Mouse (Mus musculus) midbrain, embryonic 13.5 days (tissue): ENCODE data around the gene Gm26602. TPM values are rescaled to one million over a fixed set of nuclear protein-coding genes. Genes with fewer than 3 reads are reported as not detected.

ENCODE experiments used
- ATAC-seq: fragments of 200-750 bp; cut with Nextera tagmentation; 2 replicates; pipeline ENCODE4 v1.8.0; 2017; ENCODE audit warnings: mild to moderate bottlenecking, moderate TSS enrichment, moderate library complexity
- H3K27ac ChIP-seq: fragments of 300-500 bp; sonication (generic); 2 replicates; pipeline ENCODE4 v1.5.1; 2015; ENCODE audit warnings: inconsistent platforms, mild to moderate bottlenecking, moderate library complexity
- H3K27me3 ChIP-seq: fragments of 300-500 bp; sonication (generic); 2 replicates; pipeline ENCODE4 v1.6.1; 2015; ENCODE audit warnings: mild to moderate bottlenecking, inconsistent platforms
- H3K36me3 ChIP-seq: fragments of 300-500 bp; sonication (generic); 2 replicates; pipeline ENCODE4 v1.6.1; 2015; ENCODE audit warnings: mild to moderate bottlenecking, inconsistent platforms
- H3K4me1 ChIP-seq: fragments of 300-500 bp; sonication (generic); replicated peaks from 2 replicates; pipeline ENCODE4 v1.6.1; 2015; ENCODE audit warnings: inconsistent platforms
- H3K4me2 ChIP-seq: fragments of 300-500 bp; sonication (generic); replicated peaks from 2 replicates; pipeline ENCODE4 v1.6.1; 2015; ENCODE audit warnings: moderate library complexity, mild to moderate bottlenecking, inconsistent platforms
- H3K4me3 ChIP-seq: fragments of 300-500 bp; sonication (generic); replicated peaks from 2 replicates; pipeline ENCODE4 v1.5.1; 2015; ENCODE audit warnings: mild to moderate bottlenecking, inconsistent platforms
- H3K9ac ChIP-seq: fragments of 300-500 bp; sonication (generic); replicated peaks from 2 replicates; pipeline ENCODE4 v1.6.1; 2015; ENCODE audit warnings: mild to moderate bottlenecking, inconsistent platforms
- H3K9me3 ChIP-seq: fragments of 300-500 bp; sonication (generic); 2 replicates; pipeline ENCODE4 v1.6.1; 2016; ENCODE audit warnings: mild to moderate bottlenecking, inconsistent platforms
- WGBS: fragments of 180-500 bp; shearing (Covaris S2); methylation state at CpG from one replicate; pipeline ENCODE4 v1.1.7; 2015; 5-methylcytosine and 5-hydroxymethylcytosine counted together
- polyA plus RNA-seq: library from polyadenylated mRNA; unstranded; fragments of >200 nt; fragmentation: Nextera tagmentation; extraction: Ambion mirVana; gene quantifications from 2 replicates; pipeline ENCODE4 v1.2.1, GENCODE M21; 2015

Gm26602 gene
- polyA plus RNA-seq, result 17.5 and 34.1 TPM in 2 replicates

DNA sequence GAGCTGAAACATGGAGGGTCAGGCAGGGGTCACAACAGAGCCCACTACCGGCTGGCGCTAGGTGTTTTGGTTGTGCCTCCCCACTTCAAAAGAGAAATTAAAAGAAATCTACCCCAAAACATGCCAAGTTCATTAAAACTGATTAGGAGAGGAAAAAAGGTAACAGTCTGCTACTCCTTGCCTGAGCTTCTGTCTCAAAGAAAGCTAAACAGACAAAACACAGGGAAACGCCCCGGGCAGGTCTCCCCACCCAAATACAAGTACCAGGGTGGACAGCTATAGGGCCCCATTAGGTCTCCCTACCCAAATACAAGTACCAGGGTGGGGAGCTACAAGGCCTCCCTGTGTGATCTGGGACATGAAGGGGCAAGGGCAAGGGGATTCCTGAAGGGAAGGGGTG, at the start of gene Gm26602:
Gene Gm26602 (plus strand): TSS at position 301 of the 400 bp plus-strand sequence.
- Histone ChIP-seq H3K27ac (peak within 1 kb of the TSS; percentile 88), H3K4me2 (0 out of 2 replicates have a peak within 1 kb of the TSS, but pooled peaks have one; percentile 47), H3K36me3 (peaks cover 36% of the 10 kb centered on the region), H3K9ac (peak within 1 kb of the TSS; percentile 59), H3K9me3 (no peaks in the 10 kb centered on the region), H3K4me1 (peaks cover 37% of the 10 kb centered on the region), H3K27me3 (no peaks in the 10 kb centered on the region), H3K4me3 (no peak within 1 kb of the TSS; the same call in 1 of the 2 replicates)
- WGBS, result 98% methylated on average over 4 of the region's 4 CpGs
- ATAC-seq, result no peak

DNA sequence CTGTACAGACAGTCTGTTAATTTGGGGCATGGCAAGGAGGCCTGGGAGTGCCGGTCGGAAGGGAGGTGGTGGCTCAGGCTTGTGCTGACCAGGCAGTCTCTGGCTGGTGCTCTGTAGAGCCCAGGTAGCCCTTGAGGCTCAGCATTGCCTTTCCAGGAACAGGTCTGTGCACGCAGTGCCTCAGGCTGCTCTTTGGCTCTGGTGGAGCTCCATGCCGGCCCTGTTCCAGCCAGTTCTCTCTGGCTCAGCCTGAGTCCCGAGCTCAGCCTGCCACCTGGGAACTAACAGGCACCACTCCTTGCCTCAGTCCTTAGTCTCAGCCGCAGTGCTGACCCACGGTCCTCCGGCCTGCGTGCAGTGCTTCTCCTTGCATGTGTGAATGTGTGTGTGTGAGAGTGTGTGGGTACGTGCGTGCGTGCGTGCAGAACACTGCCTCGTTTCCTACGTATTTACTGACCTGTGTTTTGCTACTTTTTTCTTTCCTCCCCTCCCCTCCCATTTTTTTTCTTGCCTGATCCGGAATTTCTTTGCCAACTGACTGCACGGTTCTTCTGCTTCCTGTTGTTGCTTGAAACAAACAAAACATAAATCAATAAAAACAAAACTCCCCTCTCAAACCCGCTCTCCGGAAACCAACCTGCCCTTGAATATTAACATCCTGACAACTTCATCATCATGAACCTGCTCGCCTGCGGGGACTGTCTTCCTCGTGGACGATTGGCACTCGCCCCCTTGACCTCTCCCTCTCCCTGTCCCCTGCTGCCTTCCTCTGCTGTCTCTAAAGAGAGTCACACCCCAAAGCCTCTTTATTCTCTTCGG, 49.2 kb upstream of the Gm26602 start:
- H3K9ac ChIP-seq, result no peak overlapping the region
- no peaks in the 10 kb centered on the region for H3K27me3 ChIP-seq

DNA sequence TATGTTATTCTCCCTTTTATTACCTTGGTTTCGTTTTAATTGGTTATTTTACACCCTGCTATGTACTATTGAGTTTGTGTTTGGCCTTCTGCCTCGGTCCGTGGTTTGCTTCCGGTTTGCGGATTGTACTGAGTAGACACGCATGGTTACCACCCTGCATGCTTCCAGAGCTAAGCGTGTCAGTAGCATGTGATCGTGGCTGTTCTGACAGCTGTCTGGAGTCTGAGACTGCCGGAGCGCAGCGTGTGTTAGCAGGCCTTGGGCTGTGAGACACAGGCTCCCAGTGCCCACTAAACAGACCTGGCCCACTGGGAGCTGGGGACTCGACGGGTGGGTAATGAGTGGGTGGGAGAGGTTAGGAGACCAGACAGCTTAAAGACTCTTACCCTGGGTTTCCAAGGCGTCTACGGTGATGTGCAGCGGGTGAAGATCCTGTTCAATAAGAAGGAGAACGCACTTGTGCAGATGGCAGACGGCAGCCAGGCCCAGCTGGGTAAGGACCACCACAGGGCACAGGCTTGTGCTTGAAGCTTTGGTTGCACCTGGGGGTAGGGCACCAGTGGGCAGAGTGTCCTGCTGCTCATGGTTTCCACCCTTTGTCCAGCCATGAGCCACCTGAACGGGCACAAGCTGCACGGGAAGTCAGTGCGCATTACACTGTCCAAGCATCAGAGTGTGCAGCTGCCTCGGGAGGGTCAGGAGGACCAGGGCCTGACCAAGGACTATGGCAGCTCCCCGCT, 48.4 kb upstream of the Gm26602 start:
- H3K9ac ChIP-seq, result no peak overlapping the region
- no peak for ATAC-seq
- no peak overlapping the region for H3K4me3 ChIP-seq
- WGBS, result 83% methylated on average over 23 of the region's 23 CpGs
- no peaks in the 10 kb centered on the region for H3K9me3 ChIP-seq
- peak overlapping the region; percentile 52; the same call in 1 of the 2 replicates for H3K27ac ChIP-seq
- no peak overlapping the region for H3K4me2 ChIP-seq
- no peaks in the 10 kb centered on the region for H3K27me3 ChIP-seq
- H3K4me1 ChIP-seq, result peaks cover 47% of the 10 kb centered on the region
- peaks cover 98% of the 10 kb centered on the region for H3K36me3 ChIP-seq

More for the DNA sequence above, 49.2 kb upstream of the Gm26602 start:
- 78% methylated on average over 25 of the region's 25 CpGs for WGBS
- Histone ChIP-seq H3K4me2 (no peak overlapping the region), H3K9me3 (no peaks in the 10 kb centered on the region), H3K4me3 (no peak overlapping the region), H3K27ac (no peak overlapping the region; the same call in 1 of the 2 replicates), H3K4me1 (peaks cover 47% of the 10 kb centered on the region), H3K36me3 (peaks cover 98% of the 10 kb centered on the region)
- no peak for ATAC-seq

GRCm38 (mm10) chr10:79862925-79863324, 47.7 kb upstream of the Gm26602 start:
- H3K27me3 ChIP-seq, result no peaks in the 10 kb centered on the region
- no peak overlapping the region for H3K9ac ChIP-seq
- H3K9me3 ChIP-seq, result no peaks in the 10 kb centered on the region
- WGBS, result 78% methylated on average over 10 of the region's 10 CpGs
- H3K4me3 ChIP-seq, result no peak overlapping the region
- no peak overlapping the region for H3K4me2 ChIP-seq
- H3K4me1 ChIP-seq, result peaks cover 44% of the 10 kb centered on the region
- peaks cover 96% of the 10 kb centered on the region for H3K36me3 ChIP-seq
- H3K27ac ChIP-seq, result 0 out of 2 replicates have a peak overlapping the region, but pooled peaks have one; percentile 21
- no peak for ATAC-seq

DNA sequence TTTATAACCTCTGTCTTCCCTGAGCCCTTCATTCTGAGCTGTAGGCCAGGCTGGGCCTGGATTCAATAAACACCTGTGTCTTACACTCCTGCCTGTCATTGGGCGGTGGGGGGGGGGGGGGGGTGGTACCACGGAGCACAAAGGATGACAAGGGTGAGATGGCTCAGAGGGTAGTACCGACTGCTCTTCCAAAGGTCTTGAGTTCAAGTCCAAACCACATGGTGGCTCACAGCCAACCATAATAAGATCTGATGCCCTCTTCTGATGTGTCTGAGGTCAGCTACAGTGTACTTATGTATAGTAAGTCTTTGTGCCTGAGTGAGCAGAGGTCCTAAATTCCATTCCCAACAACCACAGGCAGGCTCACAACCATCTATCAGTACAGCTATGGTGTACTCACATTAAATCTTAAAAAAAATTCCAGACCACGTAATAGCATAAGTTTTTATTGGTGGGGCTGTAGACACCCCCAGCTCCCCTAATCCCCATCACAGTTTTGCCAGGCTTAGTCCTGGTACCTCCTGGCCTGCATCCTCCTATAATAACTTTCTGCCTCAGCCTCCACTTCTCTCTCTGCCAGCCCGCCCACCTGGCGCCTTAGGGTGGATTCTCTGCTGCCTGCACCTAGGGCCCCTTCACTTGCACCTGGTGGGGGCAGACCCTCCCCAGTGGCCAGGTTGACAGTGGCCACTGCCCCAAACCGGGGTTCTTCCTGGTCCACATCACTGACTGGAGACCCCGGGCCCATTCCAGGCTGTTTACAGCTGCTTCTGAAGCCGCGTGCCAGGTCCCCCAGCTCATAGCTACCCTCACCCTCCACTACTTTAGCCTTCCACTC, 46.1 kb upstream of the Gm26602 start:
- 59% methylated on average over 10 of the region's 10 CpGs for WGBS
- Histone ChIP-seq H3K27ac (peak overlapping the region; percentile 35), H3K4me2 (no peak overlapping the region), H3K36me3 (peaks cover 92% of the 10 kb centered on the region), H3K4me1 (peaks cover 43% of the 10 kb centered on the region), H3K27me3 (no peaks in the 10 kb centered on the region), H3K9me3 (no peaks in the 10 kb centered on the region), H3K4me3 (no peak overlapping the region), H3K9ac (peak overlapping the region; percentile 41; the same call in 1 of the 2 replicates)
- peak; percentile 15 for ATAC-seq

DNA sequence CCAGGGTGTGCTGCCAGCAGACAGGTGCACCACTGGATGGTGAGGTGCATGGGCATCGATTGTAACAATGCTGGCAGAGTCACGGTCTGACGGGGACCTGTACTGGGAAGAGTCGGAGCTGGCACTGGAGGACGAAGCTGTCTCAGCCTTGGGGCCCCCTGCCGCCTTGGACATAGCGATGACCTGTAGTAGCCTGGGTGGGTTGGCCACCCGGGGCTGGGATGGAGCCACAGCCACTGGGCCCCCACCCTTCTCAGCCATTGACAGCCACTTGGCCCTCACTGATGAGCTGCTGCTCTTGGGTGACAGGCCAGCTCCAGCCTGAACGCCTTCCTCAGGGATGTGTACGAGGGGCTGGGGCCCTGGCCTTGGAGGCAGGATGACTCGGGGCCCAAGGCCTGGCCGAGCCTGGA, 45.5 kb upstream of the Gm26602 start:
- WGBS, result 71% methylated on average over 12 of the region's 12 CpGs
- Histone ChIP-seq H3K4me2 (no peak overlapping the region), H3K27ac (peak overlapping the region; percentile 35), H3K4me3 (no peak overlapping the region), H3K36me3 (peaks cover 92% of the 10 kb centered on the region), H3K27me3 (no peaks in the 10 kb centered on the region), H3K9ac (peak overlapping the region; percentile 41; the same call in 1 of the 2 replicates), H3K4me1 (peaks cover 49% of the 10 kb centered on the region), H3K9me3 (no peaks in the 10 kb centered on the region)
- ATAC-seq, result peak; percentile 34; the same call in 1 of the 2 replicates

GRCm38 (mm10) chr10:79865801-79866295, 44.8 kb upstream of the Gm26602 start:
- 0 out of 2 replicates have a peak, but pooled peaks have one; percentile 12 for ATAC-seq
- H3K27me3 ChIP-seq, result no peaks in the 10 kb centered on the region
- H3K36me3 ChIP-seq, result peaks cover 90% of the 10 kb centered on the region

GRCm38 (mm10) chr10:79866601-79867000, 44.1 kb upstream of the Gm26602 start:
- H3K4me1 ChIP-seq, result peaks cover 62% of the 10 kb centered on the region
- 0 out of 2 replicates have a peak overlapping the region, but pooled peaks have one; percentile 44 for H3K27ac ChIP-seq
- no peak for ATAC-seq
- peaks cover 90% of the 10 kb centered on the region for H3K36me3 ChIP-seq
- H3K4me3 ChIP-seq, result no peak overlapping the region
- no peak overlapping the region for H3K9ac ChIP-seq
- 80% methylated on average over 11 of the region's 11 CpGs for WGBS
- no peak overlapping the region for H3K4me2 ChIP-seq
- H3K27me3 ChIP-seq, result no peaks in the 10 kb centered on the region
- H3K9me3 ChIP-seq, result no peaks in the 10 kb centered on the region

More at GRCm38 (mm10) chr10:79865801-79866295, 44.8 kb upstream of the Gm26602 start:
- H3K27ac ChIP-seq, result 0 out of 2 replicates have a peak overlapping the region, but pooled peaks have one; percentile 44
- no peak overlapping the region for H3K4me2 ChIP-seq
- no peak overlapping the region for H3K4me3 ChIP-seq
- H3K9ac ChIP-seq, result peak overlapping the region; percentile 41; the same call in 1 of the 2 replicates
- no peaks in the 10 kb centered on the region for H3K9me3 ChIP-seq
- WGBS, result 77% methylated on average over 19 of the region's 19 CpGs
- peaks cover 54% of the 10 kb centered on the region for H3K4me1 ChIP-seq

DNA sequence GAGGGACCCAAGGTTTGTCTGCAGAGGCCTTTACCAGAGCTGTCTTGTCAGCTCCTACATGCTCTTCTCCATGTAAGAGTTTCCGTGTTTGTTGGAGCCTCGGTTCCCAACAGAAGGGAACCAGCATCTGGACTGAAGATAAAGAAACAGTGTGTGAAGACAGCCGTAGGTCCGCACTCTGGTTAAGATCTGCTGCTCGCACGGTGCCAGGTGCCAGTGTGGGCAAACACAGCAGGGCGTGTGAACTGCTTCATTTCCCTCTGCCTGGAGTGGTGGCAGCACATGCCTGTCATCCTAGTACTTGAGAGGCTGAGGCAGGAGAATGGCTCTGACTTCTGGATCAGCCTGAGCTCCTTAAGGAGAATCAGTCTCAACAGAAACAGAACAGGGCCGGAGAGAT, 38.8 kb upstream of the Gm26602 start:
- Histone ChIP-seq H3K36me3 (peaks cover 48% of the 10 kb centered on the region), H3K9me3 (no peaks in the 10 kb centered on the region), H3K27me3 (no peaks in the 10 kb centered on the region), H3K4me3 (peak overlapping the region; percentile 77), H3K4me2 (peak overlapping the region; percentile 97), H3K9ac (peak overlapping the region; percentile 44), H3K4me1 (peaks cover 68% of the 10 kb centered on the region), H3K27ac (peak overlapping the region; percentile 25; the same call in 1 of the 2 replicates)
- no peak for ATAC-seq
- 92% methylated on average over 8 of the region's 8 CpGs for WGBS

GRCm38 (mm10) chr10:79872862-79873261, 37.8 kb upstream of the Gm26602 start:
- Histone ChIP-seq H3K4me3 (peak overlapping the region; percentile 77), H3K4me1 (peaks cover 60% of the 10 kb centered on the region), H3K27ac (peak overlapping the region; percentile 95), H3K9me3 (no peaks in the 10 kb centered on the region), H3K36me3 (peaks cover 40% of the 10 kb centered on the region), H3K27me3 (no peaks in the 10 kb centered on the region), H3K4me2 (peak overlapping the region; percentile 97), H3K9ac (peak overlapping the region; percentile 96)
- no peak for ATAC-seq
- 40% methylated on average over 3 of the region's 3 CpGs for WGBS

DNA sequence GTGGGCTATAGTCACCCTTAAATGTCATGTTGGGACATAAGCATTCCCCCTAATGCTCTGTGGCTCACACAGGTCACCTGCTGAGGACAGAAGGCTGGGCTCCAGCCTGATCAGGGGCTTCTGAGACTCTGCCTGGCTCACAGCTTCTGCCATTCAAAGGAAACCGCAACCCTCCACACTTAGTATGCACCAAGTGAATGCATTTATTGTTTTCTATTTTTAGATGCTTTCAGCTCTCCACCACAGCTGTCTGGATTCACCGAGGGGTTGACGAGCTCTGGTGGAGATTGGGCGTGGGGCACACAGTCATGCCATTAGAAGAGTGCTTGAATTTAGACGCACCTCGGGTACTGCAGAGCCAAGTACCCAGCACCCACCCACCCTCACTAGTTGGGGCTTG, 37.3 kb upstream of the Gm26602 start:
- Histone ChIP-seq H3K36me3 (peaks cover 39% of the 10 kb centered on the region), H3K9me3 (no peaks in the 10 kb centered on the region), H3K27ac (peak overlapping the region; percentile 95), H3K27me3 (no peaks in the 10 kb centered on the region), H3K4me1 (peaks cover 58% of the 10 kb centered on the region), H3K9ac (peak overlapping the region; percentile 96), H3K4me3 (peak overlapping the region; percentile 77), H3K4me2 (peak overlapping the region; percentile 97)
- ATAC-seq, result 0 out of 2 replicates have a peak, but pooled peaks have one; percentile 10
- 5% methylated on average over 6 of the region's 6 CpGs for WGBS
